Mouse (Mus musculus): ENCODE data around the gene Slc6a16. TPM values are rescaled to one million over a fixed set of nuclear protein-coding genes. Genes with fewer than 3 reads are reported as not detected.

Slc6a16 gene
- total RNA-seq (2017) = not detected in 2 replicates

DNA sequence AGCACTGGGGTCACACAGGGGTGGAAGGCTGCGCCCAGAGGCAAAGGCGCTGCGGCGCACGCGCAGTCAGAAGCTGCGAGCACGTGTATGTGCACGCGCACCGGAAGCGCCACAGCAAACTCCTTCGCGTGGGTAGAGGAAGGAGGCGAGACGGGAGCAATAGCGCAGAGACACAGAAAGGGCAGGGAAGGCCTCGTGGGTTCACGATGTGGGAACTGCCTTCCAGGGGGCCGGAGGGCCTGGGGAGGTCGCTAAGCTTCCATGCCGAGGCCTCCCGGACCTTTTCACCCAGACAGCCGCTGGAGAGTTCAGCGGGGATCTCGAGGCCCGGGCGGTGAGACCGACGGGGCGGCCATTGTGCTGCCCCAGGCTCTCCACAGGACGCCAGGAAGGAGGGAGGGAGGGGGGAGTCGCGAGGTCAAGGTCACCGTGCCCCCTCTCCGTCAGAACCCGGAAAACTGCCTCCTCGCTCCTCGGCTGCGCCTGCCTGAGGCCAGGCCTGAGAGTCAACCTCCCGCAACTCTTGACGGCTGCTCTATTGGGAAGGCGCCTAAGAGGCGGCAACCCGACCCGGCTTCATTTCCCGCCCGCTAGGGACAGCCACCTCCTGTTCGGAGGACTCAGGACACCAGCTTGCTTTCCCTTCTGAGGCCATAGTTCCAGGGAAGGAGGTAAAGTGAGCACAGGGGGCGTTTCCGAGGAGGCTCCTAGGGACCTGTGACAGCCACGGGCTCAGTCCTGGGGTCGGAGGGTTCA lies at the start of gene Slc6a16:
Gene Slc6a16, plus strand, starts transcription at position 453 of the 756 bp plus-strand sequence.
- ATAC-seq (replicated peaks in 1 of 2; ENCODE audit: insufficient read depth in 1 of 2, low FRiP score in 2 of 2, low TSS enrichment in 1 of 2, low read depth in 1 of 2, poor library complexity in 2 of 2, severe bottlenecking in 2 of 2) = no peak

DNA sequence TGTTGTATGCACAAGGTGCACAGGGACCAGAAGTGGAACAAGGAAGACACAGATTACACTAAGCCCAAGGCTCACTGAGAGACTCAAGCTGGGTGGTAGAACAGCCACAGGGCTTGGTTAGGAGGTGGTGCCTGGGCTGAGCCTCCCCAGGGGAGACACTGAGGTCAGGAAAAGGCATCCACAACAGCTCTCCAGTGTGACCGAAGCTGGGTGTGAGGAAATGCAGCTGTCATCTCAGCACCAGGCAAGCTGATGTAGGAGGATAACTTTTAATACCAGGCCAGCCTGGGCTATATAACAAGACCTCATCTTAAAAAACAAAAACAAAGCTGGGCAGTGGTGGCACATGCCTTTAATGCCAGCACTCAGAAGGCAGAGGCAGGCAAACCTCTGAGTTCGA lies 49.7 kb upstream of the Slc6a16 start:
- no peak for ATAC-seq (replicated peaks in 1 of 2; ENCODE audit: insufficient read depth in 1 of 2, low FRiP score in 2 of 2, low TSS enrichment in 1 of 2, low read depth in 1 of 2, poor library complexity in 2 of 2, severe bottlenecking in 2 of 2)

DNA sequence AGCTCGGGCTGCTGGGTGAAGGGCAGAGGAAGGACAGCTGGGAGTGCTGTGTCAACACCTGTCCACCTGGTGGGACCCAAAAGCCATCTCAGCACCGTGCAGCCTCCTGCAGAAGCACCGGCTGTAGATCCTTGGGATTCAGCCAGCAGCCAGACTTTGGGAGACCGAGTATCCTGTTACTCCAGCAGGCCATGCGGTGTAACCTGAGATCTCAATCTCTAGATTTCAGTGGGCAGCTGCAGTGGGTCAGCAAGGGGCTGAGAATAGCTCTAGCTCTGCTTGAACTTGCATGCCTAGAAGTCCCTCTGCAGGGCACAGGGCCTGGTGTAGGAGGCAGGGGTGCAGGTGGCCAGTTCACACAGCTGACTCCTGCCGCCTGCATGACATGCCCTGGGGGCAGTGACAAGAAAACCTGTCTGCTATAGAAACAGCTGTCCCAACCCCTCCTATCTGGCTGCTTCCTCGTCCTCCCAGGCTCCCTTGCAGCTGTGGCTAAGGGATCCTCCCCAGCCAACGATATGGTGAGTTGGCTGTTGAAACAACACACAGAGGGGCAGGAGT lies 49.0 kb upstream of the Slc6a16 start:
- ATAC-seq (replicated peaks in 1 of 2; ENCODE audit: insufficient read depth in 1 of 2, low FRiP score in 2 of 2, low TSS enrichment in 1 of 2, low read depth in 1 of 2, poor library complexity in 2 of 2, severe bottlenecking in 2 of 2) = no peak

DNA sequence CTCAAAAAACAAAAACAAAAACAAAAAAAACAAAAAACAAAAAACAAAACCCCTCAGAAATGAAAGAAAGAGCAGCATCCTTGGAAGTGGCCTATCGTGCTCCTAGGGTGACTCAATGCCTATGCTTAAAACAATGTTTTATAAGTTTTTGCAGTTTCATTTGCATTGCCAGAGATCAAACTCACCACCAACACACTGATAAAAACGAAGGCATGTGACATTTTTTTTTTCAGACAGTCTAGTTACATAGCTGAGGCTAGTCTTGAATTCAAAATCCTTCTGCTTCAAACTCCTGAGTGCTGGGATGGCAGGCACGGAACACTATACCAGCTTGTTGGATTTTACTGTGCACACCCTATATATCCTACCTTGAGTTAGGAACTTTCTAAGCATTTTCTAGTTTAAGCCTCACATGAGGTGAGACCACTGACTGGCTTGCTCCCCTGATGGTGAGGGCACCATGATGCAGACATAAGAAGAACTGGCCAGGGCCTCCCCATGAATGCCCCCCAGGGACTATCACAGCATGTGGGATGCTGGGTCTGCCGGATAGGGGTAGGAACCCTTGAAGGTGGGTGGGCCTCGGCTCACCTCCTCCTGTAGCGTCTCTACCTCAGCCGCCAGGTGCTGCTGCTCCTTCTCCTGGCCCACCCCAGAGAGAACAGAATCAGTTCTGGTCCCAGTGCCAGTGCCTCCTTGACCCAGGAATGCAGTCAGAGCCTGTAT lies 48.1 kb upstream of the Slc6a16 start:
- no peak for ATAC-seq (replicated peaks in 1 of 2; ENCODE audit: insufficient read depth in 1 of 2, low FRiP score in 2 of 2, low TSS enrichment in 1 of 2, low read depth in 1 of 2, poor library complexity in 2 of 2, severe bottlenecking in 2 of 2)

DNA sequence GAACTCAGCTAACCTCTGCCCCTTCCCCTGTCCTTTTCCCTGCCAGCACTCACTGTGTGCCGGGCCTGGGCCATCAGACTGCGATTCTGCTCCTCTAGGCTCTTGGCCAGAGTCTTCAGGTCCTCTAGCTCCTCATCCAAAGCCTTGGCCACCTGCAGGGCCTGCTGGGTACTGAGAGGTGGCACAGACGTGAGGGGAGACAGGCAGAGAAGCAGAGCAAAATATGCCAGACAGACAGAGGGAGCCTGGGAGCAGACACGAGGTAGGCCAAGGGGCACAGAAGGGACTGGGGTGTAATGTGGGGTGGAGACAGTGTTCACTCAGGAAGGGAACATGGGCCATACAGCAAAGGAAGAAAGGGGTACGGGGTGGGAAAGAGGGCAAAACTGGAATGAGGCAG lies 47.5 kb upstream of the Slc6a16 start:
- no peak for ATAC-seq (replicated peaks in 1 of 2; ENCODE audit: insufficient read depth in 1 of 2, low FRiP score in 2 of 2, low TSS enrichment in 1 of 2, low read depth in 1 of 2, poor library complexity in 2 of 2, severe bottlenecking in 2 of 2)

DNA sequence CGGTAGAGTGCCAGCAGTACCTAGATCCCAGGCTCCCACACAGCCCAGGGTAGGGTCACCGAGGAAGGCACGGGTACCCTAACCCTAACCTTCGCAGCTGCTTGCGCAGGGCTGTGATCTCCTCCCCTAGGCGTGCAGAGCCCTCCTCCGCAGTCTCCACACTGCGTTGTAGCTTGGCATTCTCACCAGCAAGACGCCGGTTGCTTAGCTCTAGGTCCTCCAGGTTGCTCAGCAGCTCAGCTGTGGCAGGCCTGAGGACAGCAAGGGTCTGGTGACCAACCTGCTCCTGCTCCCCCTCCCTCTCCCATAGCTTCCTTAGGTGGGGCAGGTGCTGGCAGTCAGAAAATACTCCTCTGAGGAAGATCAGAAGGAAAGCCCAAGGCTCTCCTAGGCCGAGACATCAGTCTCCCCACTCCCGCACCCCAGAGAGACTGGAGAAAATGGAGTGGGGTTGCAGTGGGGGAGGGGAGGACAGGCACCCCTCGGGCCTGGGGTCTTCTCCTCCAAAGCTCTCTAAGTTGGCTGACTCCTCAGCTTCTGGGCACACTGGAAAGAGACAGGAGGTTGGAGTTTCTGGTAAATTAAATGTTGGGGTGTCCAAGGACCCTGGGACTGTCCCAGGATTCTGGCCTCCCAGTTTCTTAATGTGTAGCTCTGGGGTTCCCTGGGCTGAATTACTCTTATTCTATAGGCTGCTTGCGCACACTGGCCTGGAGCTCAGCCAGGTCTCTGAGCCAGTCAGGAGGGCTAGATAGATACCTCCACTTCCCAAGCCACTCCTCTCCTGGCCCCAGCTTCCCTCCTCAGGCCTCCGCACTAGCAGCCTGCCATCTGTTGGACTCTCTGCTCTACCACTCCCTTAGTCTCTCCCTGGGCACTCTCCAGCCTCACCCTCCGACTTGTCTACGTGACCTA lies 46.8 kb upstream of the Slc6a16 start:
- no peak for ATAC-seq (replicated peaks in 1 of 2; ENCODE audit: insufficient read depth in 1 of 2, low FRiP score in 2 of 2, low TSS enrichment in 1 of 2, low read depth in 1 of 2, poor library complexity in 2 of 2, severe bottlenecking in 2 of 2)

DNA sequence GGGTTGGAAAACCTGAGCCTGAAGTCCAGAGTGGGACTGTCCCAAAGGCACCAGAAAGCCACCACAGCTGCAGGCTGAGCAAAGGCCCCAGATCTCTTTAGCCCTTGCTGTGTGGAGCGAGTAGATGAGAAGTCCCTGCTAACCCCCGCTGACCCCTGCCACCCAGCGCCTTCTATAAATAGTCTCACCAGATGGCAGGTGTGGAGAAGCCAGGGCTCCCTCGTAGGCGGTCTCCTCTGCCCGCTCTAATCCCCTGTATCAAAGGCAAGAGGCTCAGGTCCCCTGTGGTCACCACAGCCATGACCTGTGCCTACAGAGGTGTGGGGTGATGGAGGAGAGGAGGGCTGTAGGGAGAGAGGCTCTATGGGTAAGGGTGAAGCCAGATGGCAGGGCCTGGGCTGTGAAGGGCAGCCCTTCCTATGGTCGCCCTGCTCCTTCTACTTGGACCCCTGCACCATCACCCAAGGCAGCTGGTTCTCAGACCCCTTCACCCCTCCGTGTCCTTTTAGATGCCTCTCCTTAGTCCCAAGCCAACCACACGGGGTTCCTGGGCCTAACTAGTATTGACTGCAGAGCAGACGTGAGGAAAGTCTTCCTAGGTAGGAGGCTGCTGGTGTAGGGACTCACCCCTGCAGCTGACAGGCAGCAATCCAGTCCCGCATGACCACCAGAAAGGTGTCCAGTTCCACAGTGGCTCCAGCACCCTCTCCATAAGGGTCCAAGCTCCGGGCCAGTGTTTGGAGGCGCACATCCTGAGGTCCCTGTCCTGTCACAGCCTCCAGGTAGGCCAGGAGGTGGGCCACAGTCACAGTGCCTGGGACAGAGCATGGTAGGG lies 45.3 kb upstream of the Slc6a16 start:
- ATAC-seq (replicated peaks in 1 of 2; ENCODE audit: insufficient read depth in 1 of 2, low FRiP score in 2 of 2, low TSS enrichment in 1 of 2, low read depth in 1 of 2, poor library complexity in 2 of 2, severe bottlenecking in 2 of 2) = no peak

DNA sequence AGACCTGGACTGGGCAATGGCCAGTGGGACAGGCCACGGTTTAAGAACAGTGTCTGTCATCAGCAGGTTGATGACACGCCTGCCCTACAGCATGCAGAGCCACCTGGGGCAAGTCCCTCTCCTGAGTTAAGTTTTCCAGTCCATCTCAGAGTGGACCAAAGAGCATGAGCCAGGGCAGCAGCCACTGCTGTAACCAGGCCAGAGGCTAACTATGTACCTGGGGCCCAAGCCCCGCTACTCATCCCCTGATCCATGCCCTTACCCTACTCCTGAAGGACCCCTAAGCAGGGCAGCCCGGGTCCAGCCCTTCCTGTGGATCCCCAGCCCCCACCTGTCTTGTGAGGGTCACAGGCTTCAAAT lies 44.7 kb upstream of the Slc6a16 start:
- ATAC-seq (replicated peaks in 1 of 2; ENCODE audit: insufficient read depth in 1 of 2, low FRiP score in 2 of 2, low TSS enrichment in 1 of 2, low read depth in 1 of 2, poor library complexity in 2 of 2, severe bottlenecking in 2 of 2) = no peak

DNA sequence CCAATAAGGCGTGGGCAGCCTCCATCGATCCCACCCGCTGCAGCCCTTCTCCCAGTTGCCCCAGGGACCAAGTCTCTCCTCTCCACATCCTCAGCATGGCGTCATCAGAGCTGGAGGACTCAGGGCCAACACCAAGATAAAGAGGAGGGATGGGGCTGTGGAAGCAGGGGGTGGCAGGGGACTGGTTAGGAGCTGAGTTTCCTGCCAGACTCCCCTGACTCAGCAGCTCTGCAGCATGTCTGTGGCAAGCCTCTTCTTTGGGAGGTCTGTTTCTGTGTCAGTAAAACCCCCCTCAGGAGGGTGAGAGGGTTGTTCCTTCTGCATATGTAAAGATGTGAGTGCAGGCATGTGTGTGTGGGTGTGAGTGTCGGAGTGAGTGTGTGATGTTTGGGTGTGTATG lies 43.9 kb upstream of the Slc6a16 start:
- 0 out of 4 replicates have a peak, but pooled peaks of 1 of the 2 experiments have one; percentile 9 for ATAC-seq (replicated peaks in 1 of 2; ENCODE audit: insufficient read depth in 1 of 2, low FRiP score in 2 of 2, low TSS enrichment in 1 of 2, low read depth in 1 of 2, poor library complexity in 2 of 2, severe bottlenecking in 2 of 2)

DNA sequence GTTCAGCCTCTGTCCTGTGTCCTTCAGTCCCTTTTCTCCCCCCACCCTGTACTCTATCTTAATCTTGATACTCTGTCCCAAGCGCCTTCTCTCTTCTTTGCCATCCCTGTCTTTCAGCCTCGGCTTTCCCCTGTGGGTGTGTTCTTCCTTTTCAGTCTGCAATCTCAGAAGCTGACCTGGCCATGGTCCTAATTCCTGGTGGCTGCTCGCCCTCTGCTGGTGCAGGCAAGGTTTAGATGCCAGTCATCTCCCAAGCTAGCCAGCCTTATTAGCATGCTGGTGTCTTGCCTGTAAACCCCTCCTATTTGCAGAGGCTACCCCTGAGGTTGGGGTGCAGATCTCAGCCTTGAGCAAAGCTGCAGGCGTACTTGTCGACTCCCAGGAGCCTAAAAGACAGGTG lies 42.5 kb upstream of the Slc6a16 start:
- ATAC-seq (replicated peaks in 1 of 2; ENCODE audit: insufficient read depth in 1 of 2, low FRiP score in 2 of 2, low TSS enrichment in 1 of 2, low read depth in 1 of 2, poor library complexity in 2 of 2, severe bottlenecking in 2 of 2) = peak; percentile 63 to 76; a peak in 2 of 4 replicates

DNA sequence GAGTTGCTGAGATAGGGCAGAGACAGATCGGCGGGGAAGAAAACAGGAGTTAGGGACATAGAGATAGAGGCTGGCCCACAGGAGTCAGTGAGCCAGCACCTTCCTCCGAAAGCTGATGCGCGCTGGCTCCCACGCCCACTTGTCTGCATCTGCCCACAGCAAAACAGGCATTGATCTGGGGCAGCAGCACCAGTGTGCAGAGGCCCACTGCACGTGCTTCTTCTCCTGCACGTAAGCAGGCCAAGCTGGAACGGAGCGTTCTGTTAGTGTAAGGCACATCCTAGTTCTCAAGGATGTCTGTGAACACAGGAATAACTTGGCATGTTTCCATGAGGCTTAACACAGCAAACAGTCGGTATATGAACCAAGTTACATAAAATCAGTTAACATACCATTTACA lies 41.9 kb upstream of the Slc6a16 start:
- no peak for ATAC-seq (replicated peaks in 1 of 2; ENCODE audit: insufficient read depth in 1 of 2, low FRiP score in 2 of 2, low TSS enrichment in 1 of 2, low read depth in 1 of 2, poor library complexity in 2 of 2, severe bottlenecking in 2 of 2)

DNA sequence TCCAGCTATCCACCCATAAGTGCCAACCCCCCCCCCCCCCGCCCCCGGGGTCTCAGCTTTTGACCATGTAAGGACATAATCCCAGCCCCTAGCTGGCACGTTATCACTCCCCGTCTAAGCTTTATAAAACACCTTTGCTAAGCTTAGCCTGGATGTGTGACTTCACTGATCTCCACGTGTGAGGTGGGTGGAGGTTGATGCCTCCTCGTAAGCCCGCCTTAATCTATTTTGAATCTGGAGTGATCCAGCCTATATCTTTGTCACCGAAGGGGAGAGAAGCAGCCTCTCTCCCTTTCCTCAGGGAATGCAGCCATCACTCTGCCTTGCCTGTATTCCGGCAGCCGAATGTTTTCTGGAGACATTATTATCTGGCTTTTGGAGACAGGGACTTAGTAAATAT lies 38.2 kb upstream of the Slc6a16 start:
- ATAC-seq (replicated peaks in 1 of 2; ENCODE audit: insufficient read depth in 1 of 2, low FRiP score in 2 of 2, low TSS enrichment in 1 of 2, low read depth in 1 of 2, poor library complexity in 2 of 2, severe bottlenecking in 2 of 2) = no peak

DNA sequence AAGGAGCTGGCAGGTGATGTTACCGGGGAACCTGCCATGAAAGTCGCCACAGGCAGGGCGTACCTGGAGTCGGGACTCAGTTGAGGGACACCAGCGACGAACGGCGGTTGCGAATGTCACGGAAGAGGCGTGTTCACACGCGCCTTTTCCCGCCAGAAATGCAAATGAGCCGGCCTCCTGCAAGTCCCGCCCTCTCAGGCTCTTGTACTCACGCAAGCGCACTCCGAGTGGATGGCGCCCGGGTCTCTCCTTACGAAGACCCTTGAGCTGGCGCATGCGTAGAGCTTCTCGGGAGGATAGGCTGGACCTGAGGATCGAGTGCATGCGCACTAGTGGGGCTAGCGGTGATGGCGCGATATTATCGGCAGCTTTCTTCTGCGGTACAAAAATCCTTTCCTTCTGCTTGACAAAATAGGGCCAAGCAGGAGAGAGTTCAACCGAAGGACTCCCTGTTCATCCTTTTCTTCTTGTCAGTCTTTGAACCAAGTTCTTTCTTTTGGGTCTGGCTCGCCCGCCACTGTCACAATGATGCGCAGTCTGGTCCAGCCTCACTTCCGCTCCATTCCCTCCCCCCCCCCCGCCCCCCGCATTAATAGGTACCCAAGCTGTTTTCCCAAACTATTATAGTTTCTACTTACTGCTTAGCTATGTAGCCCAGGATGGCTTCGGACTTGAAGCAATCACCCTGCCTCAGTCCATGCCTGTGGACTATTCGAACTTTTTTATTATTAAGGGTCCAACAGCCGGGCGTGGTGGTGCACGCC lies 36.3 kb upstream of the Slc6a16 start, which contains the start of gene Ccdc155:
Gene Ccdc155, minus strand, starts transcription at position 513 of the 764 bp plus-strand sequence.
- ATAC-seq (replicated peaks in 1 of 2; ENCODE audit: insufficient read depth in 1 of 2, low FRiP score in 2 of 2, low TSS enrichment in 1 of 2, low read depth in 1 of 2, poor library complexity in 2 of 2, severe bottlenecking in 2 of 2) = peak; percentile 90 to 94

DNA sequence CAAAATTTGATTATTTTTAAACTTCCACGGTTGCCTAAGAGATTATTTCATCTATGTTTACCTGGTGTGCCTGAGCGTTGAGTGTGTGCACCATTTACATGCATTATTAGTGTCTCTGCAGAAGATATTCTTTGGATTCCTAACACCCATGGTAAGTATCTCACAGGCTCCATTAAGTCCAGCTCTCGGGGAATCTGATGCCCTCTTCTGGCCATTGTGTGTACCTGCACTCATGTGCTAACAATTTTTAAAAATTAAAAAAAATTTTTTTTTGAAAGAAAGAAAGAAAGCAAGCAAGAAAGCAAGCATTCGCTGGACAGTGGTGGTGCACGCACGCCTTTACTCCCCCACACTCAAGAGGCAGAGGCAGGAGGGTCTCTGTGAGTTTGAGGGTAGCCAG lies 32.6 kb upstream of the Slc6a16 start:
- no peak for ATAC-seq (replicated peaks in 1 of 2; ENCODE audit: insufficient read depth in 1 of 2, low FRiP score in 2 of 2, low TSS enrichment in 1 of 2, low read depth in 1 of 2, poor library complexity in 2 of 2, severe bottlenecking in 2 of 2)

DNA sequence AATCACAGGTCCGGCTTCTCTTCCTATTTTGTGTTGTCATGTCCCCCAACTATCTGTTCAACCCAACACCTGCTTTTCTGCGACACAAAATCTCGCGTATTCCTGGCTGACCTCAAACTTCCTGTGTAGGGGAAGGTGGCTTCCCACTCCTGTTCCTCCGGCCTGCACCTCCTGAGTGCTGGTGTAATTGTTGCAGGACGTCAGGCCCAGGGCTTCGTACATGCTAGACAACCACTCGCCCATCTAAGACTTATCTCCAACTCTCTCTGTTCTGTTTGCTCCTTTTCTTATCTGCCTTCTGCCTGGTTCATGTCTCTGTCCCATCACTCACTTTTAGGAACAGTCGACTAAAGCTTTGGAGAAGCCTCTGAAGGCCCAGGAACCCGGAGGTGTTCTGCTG lies 29.8 kb upstream of the Slc6a16 start:
- 0 out of 4 replicates have a peak, but pooled peaks of 1 of the 2 experiments have one; percentile 20 for ATAC-seq (replicated peaks in 1 of 2; ENCODE audit: insufficient read depth in 1 of 2, low FRiP score in 2 of 2, low TSS enrichment in 1 of 2, low read depth in 1 of 2, poor library complexity in 2 of 2, severe bottlenecking in 2 of 2)

DNA sequence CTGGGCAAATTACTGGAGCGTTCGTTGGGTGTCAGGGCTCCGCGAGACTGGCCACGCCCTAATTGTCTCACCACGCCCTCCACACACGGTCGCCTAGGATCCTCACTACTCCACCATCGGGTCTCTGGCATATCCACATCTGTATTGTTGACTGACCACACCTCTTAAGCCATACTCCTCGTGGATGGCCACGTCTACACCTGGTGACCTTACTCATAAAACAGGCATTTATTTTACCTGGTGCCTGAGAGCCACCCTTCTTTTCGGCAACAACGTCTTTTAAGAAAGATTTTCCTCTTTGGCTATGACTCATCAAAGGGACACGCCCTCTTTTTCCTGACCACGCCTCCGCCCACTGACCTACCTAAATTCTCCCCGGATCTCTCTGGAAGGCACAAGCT lies 29.0 kb upstream of the Slc6a16 start, which contains the start of gene Dkkl1:
Gene Dkkl1, minus strand, starts transcription at position 297 of the 401 bp plus-strand sequence.
- ATAC-seq (replicated peaks in 1 of 2; ENCODE audit: insufficient read depth in 1 of 2, low FRiP score in 2 of 2, low TSS enrichment in 1 of 2, low read depth in 1 of 2, poor library complexity in 2 of 2, severe bottlenecking in 2 of 2) = peak; percentile 72 to 80

Data from hematopoietic stem cell, adult 5-6 weeks (primary cell).